Mouse (Mus musculus): ENCODE data around the gene Grip1. TPM values are rescaled to one million over a fixed set of nuclear protein-coding genes. Genes with fewer than 3 reads are reported as not detected.
A peak's percentile ranks its signal among the peaks of the same experiment; 100 is the strongest.

Grip1 gene
- polyA plus RNA-seq, 1 experiment from 2014 or later: 19.8 TPM

GRCm38 (mm10) chr10:119803633-119804422 lies 350.2 kb downstream of the Grip1 start:
- Histone ChIP-seq H3K27ac (replicated peaks) (no peak overlapping the region), H3K27me3 (no peaks in the 10 kb centered on the region), H3K4me3 (no peak overlapping the region), H3K9ac (no peak overlapping the region), H3K9me3 (no peaks in the 10 kb centered on the region), H3K4me2 (no peak overlapping the region), H3K36me3 (no peaks in the 10 kb centered on the region), H3K4me1 (replicated peaks) (peaks cover 48% of the 10 kb centered on the region)
- 61% methylated on average over 13 of the region's 13 CpGs for WGBS
- ATAC-seq (ENCODE audit: low read depth): peak; percentile 67

- WGBS: 78% methylated on average over 9 of the region's 9 CpGs
- H3K27me3 ChIP-seq: no peaks in the 10 kb centered on the region
- no peaks in the 10 kb centered on the region for H3K9me3 ChIP-seq
- no peak overlapping the region for H3K4me3 ChIP-seq
- no peak overlapping the region for H3K9ac ChIP-seq
- ATAC-seq (ENCODE audit: low read depth): no peak
- H3K27ac ChIP-seq (replicated peaks): no peak overlapping the region
- H3K4me2 ChIP-seq: no peak overlapping the region
- peaks cover 48% of the 10 kb centered on the region for H3K4me1 ChIP-seq (replicated peaks)
- no peaks in the 10 kb centered on the region for H3K36me3 ChIP-seq
Observed at GRCm38 (mm10) chr10:119804423-119804814, 350.8 kb downstream of the Grip1 start.

- Histone ChIP-seq H3K4me1 (replicated peaks) (peaks cover 48% of the 10 kb centered on the region), H3K36me3 (no peaks in the 10 kb centered on the region), H3K27ac (replicated peaks) (no peak overlapping the region), H3K27me3 (no peaks in the 10 kb centered on the region), H3K4me2 (no peak overlapping the region), H3K9me3 (no peaks in the 10 kb centered on the region), H3K9ac (no peak overlapping the region), H3K4me3 (no peak overlapping the region)
- 79% methylated on average over 7 of the region's 7 CpGs for WGBS
- ATAC-seq (ENCODE audit: low read depth): no peak
Observed at GRCm38 (mm10) chr10:119805082-119805481, 351.5 kb downstream of the Grip1 start.

- Histone ChIP-seq H3K27ac (replicated peaks) (peak overlapping the region; percentile 69), H3K4me3 (no peak overlapping the region), H3K4me1 (replicated peaks) (peaks cover 48% of the 10 kb centered on the region), H3K9ac (peak overlapping the region; percentile 34; the same call in 1 of the 2 replicates), H3K9me3 (no peaks in the 10 kb centered on the region), H3K27me3 (no peaks in the 10 kb centered on the region), H3K4me2 (peak overlapping the region; percentile 7; the same call in 1 of the 2 replicates), H3K36me3 (no peaks in the 10 kb centered on the region)
- peak; percentile 14; the same call in 1 of the 2 replicates for ATAC-seq (ENCODE audit: low read depth)
- 10% methylated on average over 8 of the region's 8 CpGs for WGBS
Observed at GRCm38 (mm10) chr10:119806151-119806550, 352.5 kb downstream of the Grip1 start.

GRCm38 (mm10) chr10:119808384-119808783 lies 354.8 kb downstream of the Grip1 start:
- Histone ChIP-seq H3K36me3 (no peaks in the 10 kb centered on the region), H3K9ac (no peak overlapping the region), H3K4me1 (replicated peaks) (peaks cover 30% of the 10 kb centered on the region), H3K4me3 (no peak overlapping the region), H3K9me3 (no peaks in the 10 kb centered on the region), H3K4me2 (no peak overlapping the region), H3K27me3 (no peaks in the 10 kb centered on the region), H3K27ac (replicated peaks) (no peak overlapping the region)
- ATAC-seq (ENCODE audit: low read depth): no peak
- 85% methylated on average over 5 of the region's 5 CpGs for WGBS

GRCm38 (mm10) chr10:119814087-119814486 lies 360.5 kb downstream of the Grip1 start:
- H3K4me3 ChIP-seq: no peak overlapping the region
- H3K27me3 ChIP-seq: no peaks in the 10 kb centered on the region
- no peak overlapping the region for H3K4me2 ChIP-seq
- H3K36me3 ChIP-seq: no peaks in the 10 kb centered on the region
- no peaks in the 10 kb centered on the region for H3K9me3 ChIP-seq
- no peak overlapping the region for H3K27ac ChIP-seq (replicated peaks)
- no peak for ATAC-seq (ENCODE audit: low read depth)
- H3K4me1 ChIP-seq (replicated peaks): peaks cover 12% of the 10 kb centered on the region
- no peak overlapping the region for H3K9ac ChIP-seq
- 71% methylated on average over 4 of the region's 4 CpGs for WGBS

- no peaks in the 10 kb centered on the region for H3K9me3 ChIP-seq
- no peak overlapping the region for H3K4me2 ChIP-seq
- H3K4me1 ChIP-seq (replicated peaks): peaks cover 28% of the 10 kb centered on the region
- ATAC-seq (ENCODE audit: low read depth): no peak
- no peaks in the 10 kb centered on the region for H3K27me3 ChIP-seq
- no peak overlapping the region for H3K27ac ChIP-seq (replicated peaks)
- H3K4me3 ChIP-seq: no peak overlapping the region
- no peak overlapping the region for H3K9ac ChIP-seq
- no peaks in the 10 kb centered on the region for H3K36me3 ChIP-seq
- WGBS: 64% methylated on average over 5 of the region's 5 CpGs
Observed at GRCm38 (mm10) chr10:119816001-119816400, 362.4 kb downstream of the Grip1 start.

GRCm38 (mm10) chr10:119818381-119818780 lies 364.8 kb downstream of the Grip1 start:
- peak overlapping the region; percentile 80 for H3K9ac ChIP-seq
- H3K4me2 ChIP-seq: peak overlapping the region; percentile 64
- H3K27ac ChIP-seq (replicated peaks): peak overlapping the region; percentile 95
- ATAC-seq (ENCODE audit: low read depth): peak; percentile 38; the same call in 1 of the 2 replicates
- no peaks in the 10 kb centered on the region for H3K9me3 ChIP-seq
- no peaks in the 10 kb centered on the region for H3K36me3 ChIP-seq
- H3K27me3 ChIP-seq: no peaks in the 10 kb centered on the region
- WGBS: 28% methylated on average over 5 of the region's 5 CpGs
- H3K4me3 ChIP-seq: peak overlapping the region; percentile 49; the same call in 1 of the 2 replicates
- peaks cover 50% of the 10 kb centered on the region for H3K4me1 ChIP-seq (replicated peaks)

- Histone ChIP-seq H3K27ac (replicated peaks) (peak overlapping the region; percentile 95), H3K9ac (peak overlapping the region; percentile 80), H3K4me3 (peak overlapping the region; percentile 49), H3K36me3 (no peaks in the 10 kb centered on the region), H3K4me2 (peak overlapping the region; percentile 64), H3K4me1 (replicated peaks) (peaks cover 57% of the 10 kb centered on the region), H3K9me3 (no peaks in the 10 kb centered on the region), H3K27me3 (no peaks in the 10 kb centered on the region)
- peak; percentile 80 for ATAC-seq (ENCODE audit: low read depth)
- WGBS: 14% methylated on average over 17 of the region's 17 CpGs
Observed at GRCm38 (mm10) chr10:119819102-119819681, 365.6 kb downstream of the Grip1 start.

- H3K27ac ChIP-seq (replicated peaks): peak overlapping the region; percentile 95
- H3K27me3 ChIP-seq: no peaks in the 10 kb centered on the region
- H3K9me3 ChIP-seq: no peaks in the 10 kb centered on the region
- H3K4me1 ChIP-seq (replicated peaks): peaks cover 62% of the 10 kb centered on the region
- H3K4me3 ChIP-seq: peak overlapping the region; percentile 49
- H3K9ac ChIP-seq: peak overlapping the region; percentile 80
- H3K4me2 ChIP-seq: peak overlapping the region; percentile 64
- H3K36me3 ChIP-seq: no peaks in the 10 kb centered on the region
- 15% methylated on average over 5 of the region's 5 CpGs for WGBS
- peak; percentile 11; the same call in 1 of the 2 replicates for ATAC-seq (ENCODE audit: low read depth)
Observed at GRCm38 (mm10) chr10:119819740-119820139, 366.1 kb downstream of the Grip1 start.

- H3K27me3 ChIP-seq: no peaks in the 10 kb centered on the region
- no peaks in the 10 kb centered on the region for H3K36me3 ChIP-seq
- 0 out of 2 replicates have a peak overlapping the region, but pooled peaks have one; percentile 23 for H3K9ac ChIP-seq
- H3K27ac ChIP-seq (replicated peaks): peak overlapping the region; percentile 38; the same call in 1 of the 2 replicates
- H3K4me3 ChIP-seq: peak overlapping the region; percentile 28
- WGBS: 31% methylated on average over 4 of the region's 4 CpGs
- H3K4me1 ChIP-seq (replicated peaks): peaks cover 67% of the 10 kb centered on the region
- H3K9me3 ChIP-seq: no peaks in the 10 kb centered on the region
- no peak for ATAC-seq (ENCODE audit: low read depth)
- peak overlapping the region; percentile 64 for H3K4me2 ChIP-seq
Observed at GRCm38 (mm10) chr10:119820428-119820827, 366.8 kb downstream of the Grip1 start.

GRCm38 (mm10) chr10:119823691-119824090 lies 370.1 kb downstream of the Grip1 start:
- 35% methylated on average over 7 of the region's 7 CpGs for WGBS
- H3K27ac ChIP-seq (replicated peaks): peak overlapping the region; percentile 69
- peak overlapping the region; percentile 14; the same call in 1 of the 2 replicates for H3K9ac ChIP-seq
- H3K9me3 ChIP-seq: no peaks in the 10 kb centered on the region
- H3K4me1 ChIP-seq (replicated peaks): peaks cover 67% of the 10 kb centered on the region
- H3K4me3 ChIP-seq: no peak overlapping the region
- peak overlapping the region; percentile 20; the same call in 1 of the 2 replicates for H3K4me2 ChIP-seq
- no peaks in the 10 kb centered on the region for H3K36me3 ChIP-seq
- no peaks in the 10 kb centered on the region for H3K27me3 ChIP-seq
- ATAC-seq (ENCODE audit: low read depth): no peak
